In the genomic region with DNA sequence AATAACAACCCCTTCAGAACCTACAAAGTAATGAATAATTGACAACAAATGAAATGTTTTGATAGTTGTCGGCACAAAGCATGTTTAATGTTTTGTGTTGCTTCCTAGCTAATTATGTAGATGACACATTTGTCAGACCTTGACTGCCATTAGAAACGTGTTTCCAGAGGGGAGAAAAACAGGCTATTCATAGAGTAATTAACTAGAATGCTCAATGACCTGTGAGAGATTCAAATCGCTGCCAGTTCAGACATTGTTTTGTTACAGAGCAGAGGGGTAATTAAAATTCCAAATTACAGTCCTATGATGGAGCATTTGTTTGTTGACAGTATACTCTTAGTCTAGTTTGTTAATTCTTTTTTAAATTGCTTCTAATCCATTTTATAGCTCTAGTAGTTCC, we compare ENCODE assay signal across 29 mouse cellular contexts. TPM values are rescaled to one million over a fixed set of nuclear protein-coding genes. Genes with fewer than 3 reads are reported as not detected.
A peak's percentile ranks its signal among the peaks of the same experiment; 100 is the strongest.
DNase-seq lines count a peak whose midpoint lies in the region; ATAC-seq and TF ChIP-seq lines count a peak whose summit lies in the region.
"Had no signal": no experiment of that assay in that cellular context is flagged by ENCODE, and none has a peak within 500 bp of the region (broad histone marks: within the 10 kb centered on the region; RNA-seq: fewer than 3 reads in every experiment).

No protein-coding gene starts in this region.

- H3K9me3 ChIP-seq in forebrain, embryonic 16.5 days (ENCODE audit: control insufficient read depth, low read length) = no peaks in the 10 kb centered on the region
- H3K9me3 ChIP-seq: heart, embryonic 12.5 days; kidney, embryonic 15.5 days; limb, embryonic 10.5 days; limb, embryonic 15.5 days; liver, embryonic 13.5 days; megakaryocyte, embryonic 14.5 days; midbrain, embryonic 12.5 days had no signal

- peak; percentile 72 for ATAC-seq in forebrain, embryonic 16.5 days
- ATAC-seq: activated CD4-positive, CD25-positive, alpha-beta regulatory T cell, adult 4 months; inflammation-experienced regulatory T-cells, adult 6 months; lung, postnatal 0 days had no signal

- no peak overlapping the region for H3K4me2 ChIP-seq in forebrain, embryonic 16.5 days (ENCODE audit: low read length)
- H3K4me2 ChIP-seq: heart, embryonic 12.5 days; kidney, embryonic 15.5 days; limb, embryonic 15.5 days; liver, embryonic 13.5 days; midbrain, embryonic 12.5 days had no signal

- no peak overlapping the region for H3K4me3 ChIP-seq in layer of hippocampus, adult 2 months
- H3K4me3 ChIP-seq in forebrain, embryonic 16.5 days (replicated peaks; ENCODE audit: low read length) = no peak overlapping the region
- H3K4me3 ChIP-seq: heart, adult 2 months; heart, embryonic 12.5 days; kidney, embryonic 15.5 days; limb, embryonic 10.5 days; limb, embryonic 15.5 days; liver, embryonic 13.5 days; megakaryocyte, embryonic 14.5 days; midbrain, embryonic 12.5 days had no signal

- H3K36me3 ChIP-seq in forebrain, embryonic 16.5 days (ENCODE audit: control insufficient read depth, insufficient read depth) = no peaks in the 10 kb centered on the region
- H3K36me3 ChIP-seq: heart, embryonic 12.5 days; kidney, embryonic 15.5 days; limb, embryonic 10.5 days; limb, embryonic 15.5 days; liver, embryonic 13.5 days; midbrain, embryonic 12.5 days had no signal

- H3K4me1 ChIP-seq in forebrain, embryonic 16.5 days (replicated peaks; ENCODE audit: control insufficient read depth, insufficient read depth, low read length) = peaks cover 24% of the 10 kb centered on the region
- H3K4me1 ChIP-seq: heart, embryonic 12.5 days; limb, embryonic 15.5 days; liver, embryonic 13.5 days had no signal

- WGBS in forebrain, embryonic 16.5 days = 2% methylated on average over 3 of the region's 3 CpGs

- H3K27ac ChIP-seq in layer of hippocampus, adult 2 months = peak overlapping the region; percentile 32; the same call in 1 of the 2 replicates
- no peak overlapping the region for H3K27ac ChIP-seq in forebrain, embryonic 16.5 days (ENCODE audit: low read length)
- H3K27ac ChIP-seq: heart, adult 2 months; kidney, embryonic 15.5 days; limb, embryonic 10.5 days; limb, embryonic 15.5 days; liver, embryonic 13.5 days; midbrain, embryonic 12.5 days had no signal

- H3K27me3 ChIP-seq in forebrain, embryonic 16.5 days (replicated peaks; ENCODE audit: control insufficient read depth, insufficient read depth, low read length) = peaks cover 9% of the 10 kb centered on the region
- H3K27me3 ChIP-seq: heart, embryonic 12.5 days; liver, embryonic 13.5 days; megakaryocyte, embryonic 14.5 days had no signal

- no peak for TF ChIP-seq POLR2A in brain, embryonic 14.5 days (IDR thresholded peaks at IDR 0.05; ENCODE audit: borderline replicate concordance, extremely low read depth, insufficient read depth, insufficient read length, poor library complexity, severe bottlenecking)

- no peak for DNase-seq in layer of hippocampus, adult 2 months (ENCODE audit: low spot score in 2 of 2)
- DNase-seq in layer of hippocampus, adult 8-10 months (ENCODE audit: low spot score in 2 of 2) = no peak
- DNase-seq in Muller cell, postnatal 12 days (ENCODE audit: inconsistent ontology term) = peak; percentile 91
- peak; percentile 89 for DNase-seq in brain, embryonic 14.5 days (ENCODE audit: low read depth)
- DNase-seq in cerebellum, adult 8-10 months = no peak
- DNase-seq in heart, postnatal 4 days = no peak
- DNase-seq: adrenal gland, adult 8-10 months; B cell, adult 2 months; cerebellum, adult 9-10 months; cerebellum, postnatal 36 days; heart, adult 2 months; kidney, adult 18-20 months; kidney, postnatal 25 days; liver, embryonic 13.5 days; lung, adult 18-20 months; lung, postnatal 4 days; right cerebral cortex, postnatal 4 days; thymus, adult 2 months; thymus, postnatal 36 days had no signal

- no peak for TF ChIP-seq CTCF in layer of hippocampus, adult 2 months (conservative IDR thresholded peaks at IDR 0.05)
- no peak for TF ChIP-seq CTCF in brain, embryonic 14.5 days (IDR thresholded peaks at IDR 0.05; ENCODE audit: borderline replicate concordance, extremely low read depth, insufficient read depth, insufficient read length)

- H3K9ac ChIP-seq in forebrain, embryonic 16.5 days (replicated peaks; ENCODE audit: low read depth, low read length) = no peak overlapping the region
- H3K9ac ChIP-seq: heart, embryonic 12.5 days; kidney, embryonic 15.5 days; limb, embryonic 15.5 days; liver, embryonic 13.5 days; midbrain, embryonic 12.5 days had no signal

RNA-seq across cellular contexts. Expression of gene Arhgap15, which starts 37.5 kb away (rescaled TPM):
- total RNA-seq in layer of hippocampus, adult 2 months (2021) = 1 to 10 TPM; 9.4 to 9.5 TPM
- 10 to 100 TPM in 1 of 4 experiments, 1 to 10 TPM in 3; 6.6 to 10.0 (median 8.7) TPM for total RNA-seq in layer of hippocampus, adult 8-10 months (2022)
- polyA plus RNA-seq in brain, embryonic 14.5 days (2012; rRNA removed) = 0.57 and 0.71 TPM in 2 replicates
- 0.55 and 0.95 TPM in 2 replicates for polyA plus RNA-seq in forebrain, embryonic 16.5 days (2015; fragmentation: Nextera tagmentation; extraction: Ambion mirVana)
- total RNA-seq in heart, postnatal 4 days (2021) = under 1 TPM; 0.41 to 0.77 TPM

Comparison
In these comparisons a context has a peak if more than half of its experiments do, and no peak if none do; other contexts are left out.
1. DNase-seq: peak in Muller cell, postnatal 12 days (single experiment) and brain, embryonic 14.5 days (single experiment); none in layer of hippocampus, adult 2 months (0 of 2), layer of hippocampus, adult 8-10 months (0 of 2), cerebellum, adult 8-10 months (single experiment) and heart, postnatal 4 days (single experiment).
2. RNA of gene Arhgap15, which starts 37.5 kb away (total RNA-seq): 6.6 to 10.0 TPM in layer of hippocampus, adult 8-10 months and 9.4 to 9.5 TPM in layer of hippocampus, adult 2 months; 0.41 to 0.77 TPM in heart, postnatal 4 days; every median in the first group is over 4 times any median in the second.